Mouse (Mus musculus) heart, embryonic 15.5 days (tissue): ENCODE results near the gene Ubtd1. TPM values are rescaled to one million over a fixed set of nuclear protein-coding genes. Genes with fewer than 3 reads are reported as not detected.

Source experiments
- ATAC-seq: fragments of 200-750 bp; cut with Nextera tagmentation; replicated peaks from 2 replicates; pipeline ENCODE4 v1.8.0; 2017; ENCODE audit warnings: low read depth, moderate TSS enrichment; ENCODE audit not compliant: insufficient number of reproducible peaks, insufficient read depth, low FRiP score
- H3K27ac ChIP-seq: fragments of 300-500 bp; sonication (generic); 2 replicates; pipeline ENCODE4 v1.5.1; 2015; ENCODE audit warnings: mild to moderate bottlenecking, inconsistent platforms
- H3K27me3 ChIP-seq: fragments of 300-500 bp; sonication (generic); 2 replicates; pipeline ENCODE4 v1.6.1; 2015; ENCODE audit warnings: inconsistent platforms
- H3K36me3 ChIP-seq: fragments of 300-500 bp; sonication (generic); 2 replicates; pipeline ENCODE4 v1.6.1; 2015; ENCODE audit warnings: mild to moderate bottlenecking, inconsistent platforms
- H3K4me1 ChIP-seq: fragments of 300-500 bp; sonication (generic); replicated peaks from 2 replicates; pipeline ENCODE4 v1.6.1; 2015; ENCODE audit warnings: inconsistent platforms
- H3K4me2 ChIP-seq: fragments of 300-500 bp; sonication (generic); 2 replicates; pipeline ENCODE4 v1.6.1; 2015; ENCODE audit warnings: inconsistent platforms, mild to moderate bottlenecking, moderate library complexity
- H3K4me3 ChIP-seq: fragments of 300-500 bp; sonication (generic); 2 replicates; pipeline ENCODE4 v1.5.1; 2015; ENCODE audit warnings: mild to moderate bottlenecking, inconsistent platforms
- H3K9ac ChIP-seq: fragments of 300-500 bp; sonication (generic); 2 replicates; pipeline ENCODE4 v1.6.1; 2015; ENCODE audit warnings: mild to moderate bottlenecking, inconsistent platforms
- H3K9me3 ChIP-seq: fragments of 300-500 bp; sonication (generic); replicated peaks from 2 replicates; pipeline ENCODE4 v1.6.1; 2016; ENCODE audit warnings: inconsistent platforms
- WGBS: fragments of 180-500 bp; shearing (Covaris S2); methylation state at CpG from one replicate; pipeline ENCODE4 v1.1.7; 2015; ENCODE audit warnings: mixed read lengths; 5-methylcytosine and 5-hydroxymethylcytosine counted together
- polyA plus RNA-seq: library from polyadenylated mRNA; unstranded; fragments of >200 nt; fragmentation: Nextera tagmentation; extraction: Ambion mirVana; gene quantifications from 2 replicates; pipeline ENCODE4 v1.2.1, GENCODE M21; 2015

The Ubtd1 gene
- polyA plus RNA-seq, 1 experiment from 2014 or later = 14.6 TPM

GRCm38 (mm10) chr19:42050251-42050650 is 68.7 kb downstream of the Ubtd1 start:
- Histone ChIP-seq H3K4me2 (no peak overlapping the region), H3K9ac (no peak overlapping the region), H3K27ac (no peak overlapping the region), H3K4me1 (peaks cover 8% of the 10 kb centered on the region), H3K27me3 (no peaks in the 10 kb centered on the region), H3K36me3 (no peaks in the 10 kb centered on the region), H3K4me3 (no peak overlapping the region), H3K9me3 (no peaks in the 10 kb centered on the region)
- WGBS = 70% methylated on average over 1 of the region's 1 CpGs
- no peak for ATAC-seq

- H3K4me3 ChIP-seq = no peak overlapping the region
- no peak overlapping the region for H3K27ac ChIP-seq
- H3K36me3 ChIP-seq = no peaks in the 10 kb centered on the region
- no peak for ATAC-seq
- WGBS = 86% methylated on average over 3 of the region's 3 CpGs
- no peaks in the 10 kb centered on the region for H3K9me3 ChIP-seq
- no peak overlapping the region for H3K4me2 ChIP-seq
- H3K9ac ChIP-seq = no peak overlapping the region
- 0 out of 2 replicates have a peak, but pooled peaks cover 4% of the 10 kb centered on the region for H3K4me1 ChIP-seq
- no peaks in the 10 kb centered on the region for H3K27me3 ChIP-seq
Observed at GRCm38 (mm10) chr19:42051351-42051750, 69.8 kb downstream of the Ubtd1 start.

GRCm38 (mm10) chr19:42051948-42052347 is 70.4 kb downstream of the Ubtd1 start, which contains the start of gene 4933411K16Rik:
Gene 4933411K16Rik (plus strand): TSS chr19:42052248.
- Histone ChIP-seq H3K4me1 (0 out of 2 replicates have a peak, but pooled peaks cover 4% of the 10 kb centered on the region), H3K4me3 (no peak within 1 kb of the TSS), H3K27ac (no peak within 1 kb of the TSS), H3K9me3 (no peaks in the 10 kb centered on the region), H3K27me3 (no peaks in the 10 kb centered on the region), H3K4me2 (no peak within 1 kb of the TSS), H3K9ac (no peak within 1 kb of the TSS), H3K36me3 (no peaks in the 10 kb centered on the region)
- ATAC-seq = no peak
- WGBS = 65% methylated on average over 4 of the region's 4 CpGs

- H3K9me3 ChIP-seq = no peaks in the 10 kb centered on the region
- no peak overlapping the region for H3K9ac ChIP-seq
- no peak overlapping the region for H3K4me2 ChIP-seq
- no peaks in the 10 kb centered on the region for H3K27me3 ChIP-seq
- 0 out of 2 replicates have a peak, but pooled peaks cover 4% of the 10 kb centered on the region for H3K4me1 ChIP-seq
- H3K36me3 ChIP-seq = no peaks in the 10 kb centered on the region
- no peak overlapping the region for H3K4me3 ChIP-seq
- H3K27ac ChIP-seq = no peak overlapping the region
- no peak for ATAC-seq
- 56% methylated on average over 6 of the region's 6 CpGs for WGBS
Observed at GRCm38 (mm10) chr19:42054255-42054654, 72.7 kb downstream of the Ubtd1 start.

GRCm38 (mm10) chr19:42055881-42056280 is 74.3 kb downstream of the Ubtd1 start:
- Histone ChIP-seq H3K9me3 (no peaks in the 10 kb centered on the region), H3K4me2 (no peak overlapping the region), H3K4me1 (0 out of 2 replicates have a peak, but pooled peaks cover 4% of the 10 kb centered on the region), H3K4me3 (no peak overlapping the region), H3K9ac (no peak overlapping the region), H3K27me3 (no peaks in the 10 kb centered on the region), H3K27ac (no peak overlapping the region), H3K36me3 (no peaks in the 10 kb centered on the region)
- WGBS = 84% methylated on average over 2 of the region's 2 CpGs
- no peak for ATAC-seq

- Histone ChIP-seq H3K27me3 (no peaks in the 10 kb centered on the region), H3K9me3 (no peaks in the 10 kb centered on the region), H3K4me3 (no peak overlapping the region), H3K27ac (no peak overlapping the region), H3K36me3 (no peaks in the 10 kb centered on the region), H3K9ac (no peak overlapping the region), H3K4me2 (no peak overlapping the region), H3K4me1 (0 out of 2 replicates have a peak, but pooled peaks cover 4% of the 10 kb centered on the region)
- no peak for ATAC-seq
- WGBS = 74% methylated on average over 6 of the region's 6 CpGs
Observed at GRCm38 (mm10) chr19:42056719-42057409, 75.3 kb downstream of the Ubtd1 start.

- 0 out of 2 replicates have a peak, but pooled peaks cover 4% of the 10 kb centered on the region for H3K4me1 ChIP-seq
- ATAC-seq = no peak
- WGBS = 55% methylated on average over 7 of the region's 7 CpGs
- H3K27me3 ChIP-seq = no peaks in the 10 kb centered on the region
- no peak overlapping the region for H3K27ac ChIP-seq
- no peak overlapping the region for H3K4me3 ChIP-seq
- H3K36me3 ChIP-seq = no peaks in the 10 kb centered on the region
- H3K9ac ChIP-seq = no peak overlapping the region
- no peak overlapping the region for H3K4me2 ChIP-seq
- H3K9me3 ChIP-seq = no peaks in the 10 kb centered on the region
Observed at GRCm38 (mm10) chr19:42058426-42058825, 76.9 kb downstream of the Ubtd1 start.

- Histone ChIP-seq H3K27me3 (no peaks in the 10 kb centered on the region), H3K9ac (no peak overlapping the region), H3K4me1 (no peaks in the 10 kb centered on the region), H3K36me3 (no peaks in the 10 kb centered on the region), H3K27ac (no peak overlapping the region), H3K4me3 (no peak overlapping the region), H3K9me3 (no peaks in the 10 kb centered on the region), H3K4me2 (no peak overlapping the region)
- WGBS = 90% methylated on average over 7 of the region's 7 CpGs
- no peak for ATAC-seq
Observed at GRCm38 (mm10) chr19:42061443-42061842, 79.9 kb downstream of the Ubtd1 start.

- H3K9me3 ChIP-seq = no peaks in the 10 kb centered on the region
- H3K27ac ChIP-seq = no peak overlapping the region
- 65% methylated on average over 11 of the region's 11 CpGs for WGBS
- no peak overlapping the region for H3K4me3 ChIP-seq
- no peaks in the 10 kb centered on the region for H3K27me3 ChIP-seq
- H3K36me3 ChIP-seq = no peaks in the 10 kb centered on the region
- peak overlapping the region; percentile 14; the same call in 1 of the 2 replicates for H3K4me2 ChIP-seq
- peaks cover 7% of the 10 kb centered on the region; the same call in 1 of the 2 replicates for H3K4me1 ChIP-seq
- H3K9ac ChIP-seq = no peak overlapping the region
- ATAC-seq = no peak
Observed at GRCm38 (mm10) chr19:42068441-42069240, 87.1 kb downstream of the Ubtd1 start.

GRCm38 (mm10) chr19:42069241-42069525 is 87.6 kb downstream of the Ubtd1 start:
- H3K27ac ChIP-seq = no peak overlapping the region

GRCm38 (mm10) chr19:42071221-42071620 is 89.7 kb downstream of the Ubtd1 start:
- peaks cover 7% of the 10 kb centered on the region; the same call in 1 of the 2 replicates for H3K4me1 ChIP-seq
- no peaks in the 10 kb centered on the region for H3K27me3 ChIP-seq
- H3K9ac ChIP-seq = no peak overlapping the region
- no peak for ATAC-seq
- WGBS = 65% methylated on average over 7 of the region's 7 CpGs
- no peak overlapping the region for H3K4me3 ChIP-seq
- 0 out of 2 replicates have a peak, but pooled peaks cover 3% of the 10 kb centered on the region for H3K36me3 ChIP-seq
- no peak overlapping the region for H3K27ac ChIP-seq
- no peaks in the 10 kb centered on the region for H3K9me3 ChIP-seq
- no peak overlapping the region for H3K4me2 ChIP-seq

More at GRCm38 (mm10) chr19:42069241-42069525, 87.6 kb downstream of the Ubtd1 start:
- Histone ChIP-seq H3K4me3 (no peak overlapping the region), H3K27me3 (no peaks in the 10 kb centered on the region), H3K4me1 (peaks cover 7% of the 10 kb centered on the region; the same call in 1 of the 2 replicates), H3K4me2 (peak overlapping the region; percentile 14; the same call in 1 of the 2 replicates), H3K9me3 (no peaks in the 10 kb centered on the region), H3K9ac (no peak overlapping the region), H3K36me3 (no peaks in the 10 kb centered on the region)
- no peak for ATAC-seq
- WGBS = 44% methylated on average over 6 of the region's 6 CpGs
